Mouse (Mus musculus) neural tube, embryonic 10.5 days (tissue): ENCODE data around the gene Rspo1.
A peak's percentile ranks its signal among the peaks of the same experiment; 100 is the strongest.

Source experiments
- DNase-seq: peaks from one replicate; pipeline ENCODE4 v3.0.0-alpha.2; 2017; ENCODE audit warnings: low spot score; ENCODE audit errors: extremely low spot score

Rspo1 gene

DNA sequence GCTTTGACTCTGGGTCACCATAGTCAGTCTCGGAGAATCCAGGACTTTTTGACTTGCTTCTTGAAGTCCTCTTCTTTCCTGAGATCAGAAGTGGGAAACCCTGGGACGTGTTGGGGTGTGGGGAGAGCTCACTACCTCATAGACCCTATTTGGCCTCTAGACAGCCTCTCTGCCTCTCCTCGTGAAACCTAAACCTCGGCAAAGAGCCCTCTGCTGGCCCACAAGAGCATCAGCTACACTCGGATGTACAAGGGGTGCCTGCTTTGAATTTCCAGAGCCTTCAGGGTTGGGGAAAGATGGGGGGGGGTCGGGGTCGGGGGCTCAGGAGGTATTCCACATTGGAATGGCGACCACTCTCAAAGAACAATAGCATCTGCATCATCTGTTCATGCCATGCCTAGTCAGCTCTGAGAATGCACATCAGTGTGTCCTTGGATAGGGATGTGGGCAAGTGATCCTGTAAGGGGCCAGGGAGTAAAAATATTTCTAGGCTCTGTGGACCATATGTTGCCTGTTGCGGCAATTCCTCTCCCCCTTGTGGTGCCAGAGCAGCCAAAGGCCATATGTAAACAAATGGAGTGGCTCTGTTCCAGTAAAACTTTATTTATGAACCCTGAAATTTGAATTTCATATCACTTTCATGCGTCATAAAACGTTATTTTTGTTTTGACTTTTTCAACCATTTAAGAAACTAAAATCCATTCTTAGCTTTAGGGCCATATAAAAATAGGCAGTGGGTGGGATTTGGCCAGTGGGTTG is 34.7 kb downstream of the Rspo1 start:
- DNase-seq = peak; percentile 22

DNA sequence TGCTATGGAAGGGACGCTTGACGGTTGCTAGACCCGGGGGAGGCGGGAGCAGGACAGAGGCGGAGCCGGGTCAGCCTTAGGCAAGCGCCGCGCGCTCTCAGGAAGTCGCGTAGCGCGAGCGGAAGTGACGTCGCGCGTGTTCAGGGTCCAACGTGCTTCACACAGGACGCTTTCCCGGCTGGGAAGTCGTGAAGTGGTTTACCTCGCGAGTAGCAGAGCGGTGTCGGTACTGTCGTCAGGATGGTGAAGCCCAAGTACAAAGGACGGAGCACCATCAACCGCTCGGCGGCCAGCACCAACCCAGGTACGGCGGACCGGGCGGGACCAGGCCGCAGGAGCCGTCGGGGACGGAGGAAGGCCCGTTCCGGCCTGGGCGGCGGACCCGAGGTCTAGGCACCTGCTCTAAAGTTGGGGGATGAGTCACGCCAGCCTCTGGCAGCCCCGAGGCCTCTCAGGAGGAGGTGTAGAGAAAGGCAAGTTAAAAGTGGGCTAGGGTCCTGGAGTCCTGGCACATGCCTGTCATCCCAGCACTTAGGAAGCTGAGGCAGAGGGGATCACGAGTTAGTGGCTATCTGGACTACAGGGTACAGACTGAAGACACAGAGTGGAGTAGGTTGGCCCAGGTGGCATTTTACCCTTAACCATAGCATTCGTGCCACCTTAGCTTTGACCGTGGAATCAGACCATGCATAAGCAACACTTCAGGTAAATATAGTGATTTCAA is 43.8 kb downstream of the Rspo1 start:
- DNase-seq = peak; percentile 98

DNA sequence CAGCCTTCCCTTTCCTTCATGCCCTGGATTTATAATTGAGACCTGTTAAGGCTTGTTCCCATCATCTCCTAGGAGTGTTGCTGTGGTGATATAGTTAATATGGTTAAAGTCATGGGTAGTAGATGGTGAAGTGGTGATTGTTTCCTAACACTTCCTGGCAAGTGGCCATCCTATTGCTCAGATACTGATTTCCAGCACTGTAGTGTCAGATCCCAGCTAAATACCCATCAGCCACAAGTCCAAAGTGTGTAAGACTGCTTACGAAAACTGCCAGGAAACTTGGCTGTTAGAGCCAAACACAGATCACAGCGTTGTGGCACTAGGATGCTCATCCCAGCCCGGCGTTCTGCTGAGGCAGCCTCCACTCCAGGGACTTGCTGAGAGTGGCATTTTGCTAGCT is 48.1 kb downstream of the Rspo1 start:
- no peak for DNase-seq

DNA sequence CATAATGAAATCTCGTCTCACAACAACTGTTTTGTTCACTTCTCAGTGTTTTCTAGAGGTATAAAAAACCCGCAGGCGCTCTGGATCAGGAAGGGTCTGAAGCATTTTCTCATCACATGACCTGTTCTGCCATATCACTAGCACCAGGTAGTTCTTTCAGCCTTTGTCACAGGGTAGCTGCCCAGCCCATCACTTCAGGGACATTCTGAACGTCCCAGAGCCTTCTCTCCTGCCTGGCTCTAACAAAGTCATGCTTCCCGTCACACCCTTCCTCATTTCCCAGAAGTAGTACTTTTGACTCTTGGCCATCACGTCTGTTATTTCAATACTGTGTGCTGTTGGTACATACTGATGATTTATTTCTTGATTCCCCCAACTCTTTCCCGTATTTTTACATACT is 58.2 kb downstream of the Rspo1 start:
- DNase-seq = no peak

DNA sequence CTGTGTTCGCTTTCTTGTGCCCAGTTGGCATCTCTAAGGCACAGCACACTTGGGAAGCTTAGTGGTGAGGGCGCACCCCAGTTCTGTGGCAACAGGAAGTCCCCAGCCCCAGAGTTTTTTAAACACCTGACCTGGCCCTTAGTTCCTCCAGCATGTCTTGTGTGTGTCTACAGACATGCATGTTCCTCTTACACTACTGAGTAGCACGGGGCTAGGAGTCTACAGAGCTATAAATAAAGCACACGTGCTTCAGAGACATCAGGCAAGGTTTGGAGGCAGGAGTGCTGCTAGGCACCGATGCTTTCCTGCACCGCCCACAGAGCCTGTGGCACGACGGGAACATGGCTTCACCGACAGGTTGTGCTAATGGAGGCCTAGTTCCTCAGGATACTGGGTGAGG is 69.2 kb downstream of the Rspo1 start:
- no peak for DNase-seq

DNA sequence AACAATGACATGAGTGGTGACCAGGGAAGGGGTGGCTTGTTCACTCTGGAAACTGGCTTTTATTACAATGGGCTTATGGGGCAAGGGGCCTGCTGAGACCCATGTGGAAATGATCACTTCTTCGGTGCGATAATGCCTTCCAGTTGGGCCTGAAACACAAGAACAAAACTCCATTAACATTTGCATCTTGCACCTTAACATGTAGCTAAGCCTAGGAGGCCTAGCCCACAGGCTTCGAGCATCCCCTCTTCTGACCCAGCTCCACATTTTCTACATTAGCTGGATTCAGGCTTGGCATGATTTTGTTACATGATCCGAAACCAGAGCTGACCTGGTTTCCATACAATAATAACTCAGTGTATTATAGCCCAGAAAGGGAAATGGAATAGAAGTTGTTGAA is 70.2 kb downstream of the Rspo1 start:
- DNase-seq = no peak

DNA sequence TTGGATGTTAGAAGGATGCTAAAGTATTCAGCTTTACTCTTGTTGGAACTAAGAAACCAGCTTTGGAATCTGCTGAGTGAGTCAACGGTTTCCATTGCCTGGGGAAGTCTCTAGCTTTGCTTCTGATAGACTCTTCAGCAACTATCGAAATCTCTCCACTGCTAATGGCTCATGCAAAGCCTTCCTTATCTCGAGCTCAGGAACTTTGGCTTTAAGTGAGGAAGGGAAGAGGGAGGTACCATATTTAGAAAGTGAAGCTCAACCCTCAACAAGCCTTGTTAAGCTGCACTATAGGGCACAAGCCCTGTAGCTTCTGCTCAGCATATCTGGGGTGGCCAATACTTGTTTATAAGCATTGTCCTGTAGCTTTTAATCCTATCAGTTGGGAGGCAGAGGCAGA is 71.0 kb downstream of the Rspo1 start:
- no peak for DNase-seq

DNA sequence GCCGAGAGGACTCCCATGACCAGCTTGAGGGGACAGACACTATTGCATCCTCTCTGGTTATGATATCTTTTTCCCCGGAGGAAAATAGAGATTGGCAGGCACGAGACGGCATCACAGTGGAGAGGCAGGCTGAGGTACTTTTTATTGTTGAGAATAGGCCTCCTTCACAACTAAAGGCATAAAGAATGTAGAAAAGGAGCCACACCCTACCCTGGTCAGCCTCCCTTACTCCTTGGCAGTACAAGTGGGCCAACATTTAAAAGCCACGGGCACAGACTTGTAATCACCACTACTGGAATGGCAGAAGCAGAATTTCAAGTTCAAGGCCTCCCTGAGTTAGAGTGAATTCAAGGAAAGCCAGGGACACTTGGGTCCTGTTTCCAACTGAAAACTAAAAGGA is 71.8 kb downstream of the Rspo1 start:
- no peak for DNase-seq
